Mouse (Mus musculus): ENCODE data around the gene Olfr316. TPM values are rescaled to one million over a fixed set of nuclear protein-coding genes. Genes with fewer than 3 reads are reported as not detected.
"Not testable (repeated sequence)": the region's sequence is repeated elsewhere in the genome, so short reads cannot be mapped to it uniquely, and the experiment has no call there.

The Olfr316 gene
- 0.08 TPM in 1 of 2 replicates, not detected in the other for polyA plus RNA-seq (2015; fragmentation: Nextera tagmentation; extraction: Ambion mirVana)

DNA sequence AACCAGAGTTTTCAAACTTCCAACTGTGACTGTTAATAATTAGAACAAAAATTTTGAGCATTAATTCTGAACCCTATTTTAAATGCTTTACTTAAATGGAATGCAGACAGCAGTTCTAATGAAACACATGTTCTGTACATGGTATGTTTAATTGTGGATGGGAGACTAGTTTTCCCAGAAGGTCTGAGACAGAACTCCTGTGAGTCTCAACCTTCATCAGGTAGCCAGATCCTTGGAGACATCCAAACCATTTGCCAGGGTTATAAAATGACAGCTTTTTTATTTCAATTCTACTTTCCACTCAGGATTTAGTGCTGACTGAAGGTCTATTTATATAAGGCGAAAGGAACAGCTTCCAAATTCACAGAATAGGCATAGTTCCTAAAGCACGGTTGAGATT, at the start of gene Olfr316:
Gene Olfr316 (plus strand): TSS at position 301 of the 400 bp plus-strand sequence.
- H3K4me2 ChIP-seq (replicated peaks) = no peak within 1 kb of the TSS
- 95% methylated on average over 2 of the region's 2 CpGs for WGBS
- no peak within 1 kb of the TSS for H3K4me3 ChIP-seq
- no peak within 1 kb of the TSS for H3K27ac ChIP-seq (replicated peaks)
- H3K9me3 ChIP-seq = no peaks in the 10 kb centered on the region
- no peaks in the 10 kb centered on the region for H3K36me3 ChIP-seq
- H3K27me3 ChIP-seq = no peaks in the 10 kb centered on the region
- ATAC-seq (replicated peaks) = no peak
- H3K9ac ChIP-seq (replicated peaks) = no peak within 1 kb of the TSS
- H3K4me1 ChIP-seq = no peaks in the 10 kb centered on the region

DNA sequence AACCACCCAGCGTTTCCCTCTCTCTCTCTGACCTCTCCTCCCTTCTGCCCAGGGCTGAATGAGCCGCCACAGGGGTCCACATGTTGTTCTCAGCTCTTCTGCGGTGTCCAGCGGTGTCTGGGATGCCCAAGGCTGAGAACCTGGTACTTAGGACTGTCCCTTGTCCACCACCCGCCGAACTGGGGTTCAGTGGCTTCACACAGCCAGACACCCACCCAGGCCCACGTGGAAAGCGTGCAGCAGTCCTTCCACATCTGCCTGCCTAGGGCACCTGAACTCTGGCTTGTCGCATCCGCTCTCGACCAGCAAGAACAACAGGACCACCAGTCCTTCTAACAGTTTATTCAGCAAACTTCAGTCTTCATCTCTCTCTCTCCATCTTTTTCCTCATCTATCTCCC, 43.4 kb upstream of the Olfr316 start:
- H3K27ac ChIP-seq (replicated peaks) = no peak overlapping the region
- H3K4me1 ChIP-seq = no peaks in the 10 kb centered on the region; the same call in 1 of the 2 replicates
- no peaks in the 10 kb centered on the region for H3K9me3 ChIP-seq
- no peak overlapping the region for H3K4me2 ChIP-seq (replicated peaks)
- H3K4me3 ChIP-seq = no peak overlapping the region
- 85% methylated on average over 11 of the region's 11 CpGs for WGBS
- ATAC-seq (replicated peaks) = no peak
- no peaks in the 10 kb centered on the region for H3K27me3 ChIP-seq
- H3K36me3 ChIP-seq = no peaks in the 10 kb centered on the region
- no peak overlapping the region for H3K9ac ChIP-seq (replicated peaks)

- H3K36me3 ChIP-seq; H3K9me3 ChIP-seq; H3K4me3 ChIP-seq; H3K27ac ChIP-seq (replicated peaks); ATAC-seq (replicated peaks); H3K27me3 ChIP-seq; H3K4me1 ChIP-seq; H3K4me2 ChIP-seq (replicated peaks); H3K9ac ChIP-seq (replicated peaks): not testable (repeated sequence)
- WGBS = 94% methylated on average over 7 of the region's 7 CpGs
These were observed 34.8 kb upstream of the Olfr316 start for GRCm38 (mm10) chr11:58717723-58718122.

DNA sequence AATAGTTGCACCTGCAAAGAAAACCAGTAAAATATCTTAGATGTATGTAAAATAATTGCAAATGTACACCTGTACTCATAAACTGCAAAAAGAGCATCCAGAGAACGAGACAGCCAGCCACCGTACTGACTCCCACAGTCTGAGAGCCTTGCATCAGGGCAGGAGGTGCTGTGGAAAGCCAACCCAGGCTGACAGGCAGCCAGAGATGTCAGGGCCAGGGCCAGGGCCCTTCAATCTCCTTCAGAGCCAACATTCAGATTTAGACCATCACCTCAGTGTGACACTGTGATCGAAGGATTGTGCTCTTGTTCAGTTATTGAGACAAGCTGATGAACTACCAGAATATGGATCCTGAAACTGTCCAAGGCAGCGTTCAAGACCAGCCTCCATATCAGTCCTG, 32.8 kb upstream of the Olfr316 start:
- H3K4me1 ChIP-seq = no peaks in the 10 kb centered on the region
- H3K4me2 ChIP-seq (replicated peaks) = no peak overlapping the region
- H3K4me3 ChIP-seq = no peak overlapping the region
- H3K9me3 ChIP-seq = no peaks in the 10 kb centered on the region
- no peaks in the 10 kb centered on the region for H3K36me3 ChIP-seq
- no peak overlapping the region for H3K27ac ChIP-seq (replicated peaks)
- no peak overlapping the region for H3K9ac ChIP-seq (replicated peaks)
- WGBS = 82% methylated on average over 4 of the region's 4 CpGs
- H3K27me3 ChIP-seq = no peaks in the 10 kb centered on the region
- no peak for ATAC-seq (replicated peaks)

DNA sequence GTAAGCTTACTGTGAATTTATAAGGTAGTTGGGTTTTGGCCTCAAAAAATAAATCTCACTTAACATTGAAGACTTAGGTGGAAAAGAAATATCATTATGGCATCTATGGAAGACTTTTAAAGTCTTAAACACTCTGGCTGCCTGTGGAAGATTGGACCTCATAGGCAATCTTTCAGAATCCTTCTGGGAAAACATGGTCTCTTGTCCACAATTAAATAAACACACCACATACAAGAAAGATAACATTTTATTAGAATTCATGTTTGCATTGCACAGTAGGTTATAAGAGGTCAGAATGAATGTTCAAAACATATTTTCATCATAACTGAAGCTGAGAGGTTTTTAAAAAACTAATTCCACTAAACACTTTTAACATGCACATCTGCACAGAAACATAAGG, 28.6 kb upstream of the Olfr316 start, which contains the start of gene Olfr318:
Gene Olfr318 (minus strand): TSS at position 101 of the 400 bp plus-strand sequence.
- no peak for ATAC-seq (replicated peaks)

DNA sequence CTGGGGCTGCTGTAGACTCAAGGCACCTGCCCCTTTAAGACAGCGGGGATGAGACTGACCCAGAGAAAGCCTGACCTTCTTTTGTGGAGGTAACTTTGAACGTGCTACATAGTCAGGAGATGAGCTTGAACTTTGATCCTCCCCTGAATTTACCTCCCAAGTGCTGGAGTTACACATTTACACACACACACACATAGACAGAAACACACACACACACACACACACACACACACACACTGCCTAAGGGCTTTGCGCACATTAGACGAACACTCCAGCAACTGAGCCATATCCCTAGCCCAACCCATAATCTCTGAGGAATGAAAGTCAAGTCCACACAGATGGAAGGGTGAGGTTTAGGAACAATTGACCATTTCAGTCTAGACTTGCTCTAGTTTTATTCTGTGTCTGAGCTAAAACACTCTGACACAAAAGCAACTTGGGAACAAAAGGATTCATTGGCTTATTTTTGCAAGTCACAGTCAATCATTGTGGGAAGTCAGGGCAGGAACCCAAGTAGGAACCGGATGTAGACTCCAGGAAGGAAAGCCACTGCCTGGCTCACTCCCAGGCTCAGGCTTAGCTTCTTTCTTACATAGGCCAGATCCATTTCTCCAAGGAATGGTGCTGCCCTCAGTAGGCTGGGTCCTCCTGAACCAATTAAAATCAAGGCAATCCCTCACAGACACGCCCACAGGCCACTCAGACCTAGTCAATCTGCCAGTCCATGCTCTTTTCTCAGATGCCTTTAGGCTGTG, 24.5 kb upstream of the Olfr316 start:
- WGBS = 84% methylated on average over 6 of the region's 6 CpGs

More for the DNA sequence above, 28.6 kb upstream of the Olfr316 start, which contains the start of gene Olfr318:
- H3K4me2 ChIP-seq (replicated peaks) = no peak within 1 kb of the TSS
- no peaks in the 10 kb centered on the region for H3K4me1 ChIP-seq
- no peak within 1 kb of the TSS for H3K4me3 ChIP-seq
- H3K27ac ChIP-seq (replicated peaks) = no peak within 1 kb of the TSS
- no peaks in the 10 kb centered on the region for H3K36me3 ChIP-seq
- no peak within 1 kb of the TSS for H3K9ac ChIP-seq (replicated peaks)
- H3K27me3 ChIP-seq = no peaks in the 10 kb centered on the region
- no peaks in the 10 kb centered on the region for H3K9me3 ChIP-seq

GRCm38 (mm10) chr11:58733372-58733771, 19.2 kb upstream of the Olfr316 start:
- 54% methylated on average over 3 of the region's 3 CpGs for WGBS
- no peaks in the 10 kb centered on the region for H3K36me3 ChIP-seq
- ATAC-seq (replicated peaks) = no peak
- no peaks in the 10 kb centered on the region for H3K9me3 ChIP-seq
- no peaks in the 10 kb centered on the region for H3K27me3 ChIP-seq
- H3K27ac ChIP-seq (replicated peaks) = no peak overlapping the region
- H3K9ac ChIP-seq (replicated peaks) = no peak overlapping the region
- no peak overlapping the region for H3K4me3 ChIP-seq
- H3K4me1 ChIP-seq = no peaks in the 10 kb centered on the region
- no peak overlapping the region for H3K4me2 ChIP-seq (replicated peaks)

More for the DNA sequence above, 24.5 kb upstream of the Olfr316 start:
- not testable (repeated sequence) for H3K4me2 ChIP-seq (replicated peaks); H3K4me1 ChIP-seq; H3K27ac ChIP-seq (replicated peaks); H3K9me3 ChIP-seq; H3K36me3 ChIP-seq; ATAC-seq (replicated peaks); H3K27me3 ChIP-seq; H3K4me3 ChIP-seq; H3K9ac ChIP-seq (replicated peaks)

DNA sequence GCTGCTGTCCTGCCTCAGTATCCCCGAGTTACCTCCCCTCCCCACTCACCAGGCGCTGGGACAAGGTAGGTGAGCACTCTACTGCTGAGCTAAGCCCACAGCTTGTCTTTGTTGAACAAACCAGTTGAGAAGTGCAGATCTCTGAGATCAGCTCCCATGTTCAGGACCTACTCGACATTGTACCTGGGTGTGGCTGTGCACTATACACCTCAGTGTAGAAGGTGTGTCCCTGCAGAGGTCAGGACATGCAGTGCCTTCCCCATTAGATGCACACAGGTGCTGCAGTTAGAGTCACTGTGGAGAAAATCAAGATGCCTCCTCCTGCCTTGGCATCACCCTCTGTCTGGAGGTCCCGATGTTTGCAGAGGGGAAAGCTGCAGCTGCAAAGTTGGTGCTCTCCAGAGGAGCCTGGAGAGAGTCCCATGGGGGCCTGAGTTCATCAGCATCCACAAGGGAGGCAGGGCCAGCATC, 13.7 kb upstream of the Olfr316 start, which contains the start of gene Olfr317:
Gene Olfr317 (minus strand): TSS at position 421 of the 471 bp plus-strand sequence.
- no peak within 1 kb of the TSS for H3K4me3 ChIP-seq
- no peak within 1 kb of the TSS for H3K9ac ChIP-seq (replicated peaks)
- no peak within 1 kb of the TSS for H3K4me2 ChIP-seq (replicated peaks)
- H3K9me3 ChIP-seq = no peaks in the 10 kb centered on the region
- no peak for ATAC-seq (replicated peaks)
- H3K27me3 ChIP-seq = no peaks in the 10 kb centered on the region
- no peaks in the 10 kb centered on the region for H3K4me1 ChIP-seq
- H3K36me3 ChIP-seq = no peaks in the 10 kb centered on the region
- 78% methylated on average over 4 of the region's 4 CpGs for WGBS
- H3K27ac ChIP-seq (replicated peaks) = no peak within 1 kb of the TSS

GRCm38 (mm10) chr11:58751096-58751495, 1.4 kb upstream of the Olfr316 start:
- not testable (repeated sequence) for H3K4me1 ChIP-seq; H3K9me3 ChIP-seq; H3K4me3 ChIP-seq; H3K27ac ChIP-seq (replicated peaks); ATAC-seq (replicated peaks); H3K4me2 ChIP-seq (replicated peaks); H3K27me3 ChIP-seq; H3K36me3 ChIP-seq; H3K9ac ChIP-seq (replicated peaks)
- 85% methylated on average over 18 of the region's 18 CpGs for WGBS

DNA sequence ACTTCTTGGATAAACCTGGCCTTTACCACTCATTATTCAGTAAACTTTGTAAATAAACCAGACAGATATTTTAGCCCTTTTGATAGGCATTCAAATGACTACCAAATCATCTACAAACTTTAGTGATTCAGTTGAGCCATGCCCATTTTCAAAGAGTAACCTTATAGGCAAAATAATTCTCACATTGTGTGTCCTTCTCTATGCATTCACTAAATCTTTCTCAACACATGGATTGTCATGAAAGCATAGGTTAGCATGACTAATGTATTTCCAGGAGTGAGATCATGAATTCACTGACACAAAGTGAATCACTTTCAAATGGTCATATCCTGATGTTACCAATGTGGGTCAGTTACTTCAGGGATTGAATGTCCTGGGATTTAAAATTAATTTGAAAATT, 20.4 kb downstream of the Olfr316 start, which contains the start of gene Olfr315:
Gene Olfr315 (plus strand): TSS at position 301 of the 400 bp plus-strand sequence.
- H3K27me3 ChIP-seq = no peaks in the 10 kb centered on the region
- no peak for ATAC-seq (replicated peaks)
- H3K27ac ChIP-seq (replicated peaks) = no peak within 1 kb of the TSS
- no peaks in the 10 kb centered on the region for H3K4me1 ChIP-seq
- H3K4me2 ChIP-seq (replicated peaks) = no peak within 1 kb of the TSS
- H3K9me3 ChIP-seq = no peaks in the 10 kb centered on the region
- no peak within 1 kb of the TSS for H3K4me3 ChIP-seq
- H3K9ac ChIP-seq (replicated peaks) = no peak within 1 kb of the TSS
- no peaks in the 10 kb centered on the region for H3K36me3 ChIP-seq

DNA sequence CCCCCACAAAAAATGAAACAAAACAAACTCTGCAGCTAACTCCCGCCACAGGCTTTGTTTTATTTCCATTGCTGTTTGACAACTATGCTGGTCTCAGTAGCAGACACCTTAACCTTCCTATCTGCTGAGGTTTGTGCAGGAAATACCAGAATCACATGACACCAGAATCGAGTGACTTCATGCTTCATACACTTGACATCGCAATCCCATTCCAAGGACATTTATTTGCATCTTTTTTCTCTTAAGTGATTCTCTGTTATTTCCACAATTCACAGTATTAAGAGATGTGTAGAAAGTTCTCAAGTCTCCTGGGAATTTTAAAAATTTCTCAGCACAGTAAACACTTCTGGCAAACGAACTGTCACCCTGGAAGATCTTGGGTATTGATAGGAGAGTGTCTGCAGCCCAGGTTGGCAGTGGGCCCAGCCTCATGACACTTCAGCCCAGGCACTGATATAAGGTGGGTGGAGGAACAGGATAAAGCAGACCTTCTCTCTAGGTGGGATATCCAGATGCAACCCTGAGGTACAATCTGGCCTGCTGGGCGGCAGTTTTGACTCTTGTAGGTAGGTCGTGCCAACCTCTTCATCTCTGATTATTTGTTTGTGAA, 30.1 kb downstream of the Olfr316 start, which contains the start of gene Olfr314:
Gene Olfr314 (plus strand): TSS at position 473 of the 610 bp plus-strand sequence.
- ATAC-seq (replicated peaks) = no peak
- WGBS = 83% methylated on average over 6 of the region's 6 CpGs
- no peaks in the 10 kb centered on the region for H3K4me1 ChIP-seq
- no peaks in the 10 kb centered on the region for H3K27me3 ChIP-seq
- no peak within 1 kb of the TSS for H3K9ac ChIP-seq (replicated peaks)
- H3K4me2 ChIP-seq (replicated peaks) = no peak within 1 kb of the TSS
- H3K36me3 ChIP-seq = no peaks in the 10 kb centered on the region
- no peak within 1 kb of the TSS for H3K27ac ChIP-seq (replicated peaks)
- H3K4me3 ChIP-seq = no peak within 1 kb of the TSS
- no peaks in the 10 kb centered on the region for H3K9me3 ChIP-seq

DNA sequence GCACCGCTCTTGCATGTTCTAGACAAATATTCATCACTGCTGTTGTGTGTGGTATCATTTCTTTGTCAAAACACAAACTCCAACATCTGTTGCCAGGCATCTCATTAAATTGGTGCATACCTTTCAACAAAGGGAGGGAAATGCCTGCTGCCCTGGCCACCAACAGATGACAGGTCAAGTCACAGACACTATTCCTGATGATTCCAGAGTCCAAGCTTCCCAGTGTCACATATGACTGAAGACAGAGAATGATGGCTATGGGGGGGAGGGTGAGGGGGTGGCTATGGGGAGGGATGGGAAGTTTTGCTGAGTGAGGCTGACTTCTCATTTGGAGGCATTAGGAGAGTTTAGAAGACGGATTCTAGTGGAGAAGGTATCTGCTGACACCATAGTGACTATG, 31.6 kb downstream of the Olfr316 start:
- H3K4me3 ChIP-seq = no peak overlapping the region
- WGBS = 85% methylated on average over 2 of the region's 2 CpGs
- peaks cover under 1% of the 10 kb centered on the region for H3K4me1 ChIP-seq
- no peak overlapping the region for H3K9ac ChIP-seq (replicated peaks)
- no peak overlapping the region for H3K4me2 ChIP-seq (replicated peaks)
- H3K9me3 ChIP-seq = no peaks in the 10 kb centered on the region
- no peak for ATAC-seq (replicated peaks)
- H3K27ac ChIP-seq (replicated peaks) = no peak overlapping the region
- no peaks in the 10 kb centered on the region for H3K27me3 ChIP-seq
- no peaks in the 10 kb centered on the region for H3K36me3 ChIP-seq
